Mouse (Mus musculus) cerebellum, adult 11-12 months (tissue): ENCODE data around the gene Osr1.

Experiments used
- DNase-seq: peaks from one replicate; pipeline ENCODE4 v3.0.0; 2022

The Osr1 gene

GRCm38 (mm10) chr12:9587732-9588131 is 17.8 kb downstream of the Osr1 start:
- no peak for DNase-seq

DNA sequence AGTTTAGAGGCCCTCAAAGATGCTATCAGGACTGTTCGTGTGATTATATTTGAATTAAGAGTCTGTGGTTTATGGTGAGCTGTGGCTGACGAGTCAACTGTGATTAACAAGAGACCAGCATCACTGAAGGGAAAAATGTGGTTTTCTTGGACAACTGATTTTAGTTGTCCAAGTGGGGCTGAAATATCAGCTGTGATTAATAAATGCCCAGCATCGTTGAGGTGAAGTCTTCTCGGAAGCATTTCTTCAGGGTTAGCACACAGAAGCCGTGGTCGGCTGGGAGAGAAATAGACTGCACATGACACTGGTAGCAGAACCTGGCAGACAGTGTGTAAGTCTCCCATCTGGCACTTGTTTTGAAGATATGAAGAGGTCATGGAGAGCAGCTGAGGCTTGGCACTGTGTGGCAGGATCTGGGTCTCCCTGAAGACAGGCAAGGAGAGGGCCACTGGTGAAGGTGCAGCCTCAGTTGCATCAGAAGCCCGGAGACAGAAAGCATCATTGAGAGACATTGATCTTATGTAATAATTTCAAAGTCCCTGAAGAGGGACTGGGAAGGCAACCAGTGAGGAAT is 19.7 kb downstream of the Osr1 start:
- DNase-seq, result no peak

- no peak for DNase-seq
Measured at GRCm38 (mm10) chr12:9591141-9591540, 21.2 kb downstream of the Osr1 start.

DNA sequence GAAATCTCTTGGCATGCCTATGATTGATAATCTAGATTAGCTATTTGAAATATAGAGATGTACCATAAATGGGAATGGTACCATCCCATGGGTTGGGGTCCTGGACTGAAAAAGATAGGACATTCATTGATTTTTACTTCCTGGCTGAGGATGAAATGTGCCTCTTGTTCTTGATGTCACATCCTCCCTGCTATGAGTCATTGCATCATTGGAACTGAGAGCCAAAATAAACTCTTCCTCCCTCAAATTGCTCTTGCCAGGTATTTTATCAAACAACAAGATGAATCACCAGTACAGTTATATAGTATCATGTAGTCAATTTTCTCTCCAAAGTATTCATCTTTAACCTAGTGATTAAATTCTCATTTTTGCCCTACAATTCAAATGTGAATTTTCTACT is 28.3 kb downstream of the Osr1 start:
- DNase-seq, result no peak
